ENCODE assay signal across 8 mouse cellular contexts in the genomic region with DNA sequence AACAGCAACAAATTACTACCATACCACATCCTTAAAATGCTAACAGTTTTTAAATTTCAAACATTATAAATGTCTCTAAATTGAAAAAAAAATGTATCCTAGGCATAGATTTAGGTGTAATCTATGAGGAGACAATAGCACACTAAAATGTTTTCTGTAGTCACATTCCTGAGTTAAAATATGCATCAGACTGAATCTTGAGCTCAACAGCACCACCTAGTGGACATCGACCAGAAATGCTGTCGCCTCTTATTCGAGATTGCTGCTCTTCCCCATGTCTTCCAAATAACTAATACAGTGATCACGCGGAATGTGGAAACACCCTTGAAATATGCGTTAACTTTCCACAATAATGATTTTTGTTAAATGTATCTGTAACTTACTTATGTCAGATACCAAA. TPM values are rescaled to one million over a fixed set of nuclear protein-coding genes. Genes with fewer than 3 reads are reported as not detected.
DNase-seq lines count a peak whose midpoint lies in the region; ATAC-seq and TF ChIP-seq lines count a peak whose summit lies in the region.

No protein-coding gene starts in this region.

- TF ChIP-seq CTCF in heart, adult 2 months (IDR thresholded peaks at IDR 0.05), result peak; percentile 99

- H3K9ac ChIP-seq in heart, adult 2 months (ENCODE audit: low read depth, low read length), result no peak overlapping the region
- no peak overlapping the region for H3K9ac ChIP-seq in heart, embryonic 12.5 days
- no peak overlapping the region for H3K9ac ChIP-seq in limb, embryonic 14.5 days (ENCODE audit: low read depth, low read length, severe bottlenecking)

- no peak for TF ChIP-seq EP300 in heart, adult 2 months (IDR thresholded peaks at IDR 0.05; ENCODE audit: insufficient read depth, low read depth, low read length)

- H3K27ac ChIP-seq in heart, adult 2 months, result no peak overlapping the region
- no peak overlapping the region for H3K27ac ChIP-seq in heart, embryonic 12.5 days (ENCODE audit: poor library complexity, severe bottlenecking)
- no peak overlapping the region for H3K27ac ChIP-seq in limb, embryonic 14.5 days (replicated peaks; ENCODE audit: low read depth, low read length)

- WGBS in heart, adult 2 months, result 10% methylated on average over 6 of the region's 6 CpGs
- 13% methylated on average over 6 of the region's 6 CpGs for WGBS in heart, embryonic 12.5 days
- 8% methylated on average over 6 of the region's 6 CpGs for WGBS in limb, embryonic 14.5 days

- no peak for TF ChIP-seq POLR2A in heart, adult 2 months (IDR thresholded peaks at IDR 0.05; ENCODE audit: insufficient read depth, low read depth, low read length)
- TF ChIP-seq POLR2A in limb, embryonic 14.5 days (IDR thresholded peaks at IDR 0.05; ENCODE audit: borderline replicate concordance, extremely low read depth, insufficient read depth, insufficient read length), result no peak

- no peak for ATAC-seq in heart, embryonic 12.5 days (ENCODE audit: insufficient number of reproducible peaks, low FRiP score)
- peak; percentile 80 for ATAC-seq in common myeloid progenitor, adult 5-6 weeks (replicated peaks; ENCODE audit: low read depth, poor library complexity, severe bottlenecking)
- ATAC-seq in limb, embryonic 14.5 days (ENCODE audit: low FRiP score, low read depth), result peak; percentile 24; the same call in 1 of the 2 replicates

- no peak overlapping the region for H3K4me2 ChIP-seq in heart, embryonic 12.5 days
- H3K4me2 ChIP-seq in limb, embryonic 14.5 days (replicated peaks; ENCODE audit: low read depth, low read length, severe bottlenecking), result no peak overlapping the region

- H3K27me3 ChIP-seq in heart, adult 2 months (ENCODE audit: control insufficient read depth, insufficient read depth, low read length), result no peaks in the 10 kb centered on the region
- H3K27me3 ChIP-seq in heart, embryonic 12.5 days (replicated peaks), result no peaks in the 10 kb centered on the region
- peaks cover 4% of the 10 kb centered on the region for H3K27me3 ChIP-seq in limb, embryonic 14.5 days (ENCODE audit: control insufficient read depth, insufficient read depth, low read length)

- DNase-seq in heart, adult 2 months, result peak; percentile 21 to 31
- DNase-seq in urinary bladder, postnatal 36 days (ENCODE audit: low spot score in 2 of 2), result peak; percentile 13
- no peak for DNase-seq in urinary bladder, postnatal 4 days (ENCODE audit: low spot score in 2 of 2)
- peak; percentile 46 to 49 for DNase-seq in heart, postnatal 36 days
- DNase-seq in limb, embryonic 14.5 days (ENCODE audit: low spot score), result peak; percentile 79
- DNase-seq in retina, postnatal 7 days (ENCODE audit: low read depth, low spot score), result peak; percentile 59

- H3K79me2 ChIP-seq in heart, adult 2 months (replicated peaks; ENCODE audit: control insufficient read depth, insufficient read depth, low read length), result no peaks in the 10 kb centered on the region

- H3K9me3 ChIP-seq in heart, embryonic 12.5 days (replicated peaks), result no peaks in the 10 kb centered on the region
- H3K9me3 ChIP-seq in limb, embryonic 14.5 days (ENCODE audit: control insufficient read depth, low read length), result no peaks in the 10 kb centered on the region

- intact Hi-C loops in heart, adult 2 months (cut with DNase I), result loop anchor here (5.0 to 10.0 kb wide), 2 partner anchors 338 to 886 kb away; no protein-coding TSS in a partner anchor
- intact Hi-C loops in heart, postnatal 36 days (cut with DNase I), result loop anchor here (5.0 kb wide), 2 partner anchors 341 to 886 kb away; no protein-coding TSS in a partner anchor

- H3K4me1 ChIP-seq in heart, adult 2 months (ENCODE audit: control insufficient read depth, insufficient read depth, low read length), result no peaks in the 10 kb centered on the region
- 0 out of 2 replicates have a peak, but pooled peaks cover 3% of the 10 kb centered on the region for H3K4me1 ChIP-seq in heart, embryonic 12.5 days (replicated peaks)
- H3K4me1 ChIP-seq in limb, embryonic 14.5 days (ENCODE audit: control insufficient read depth, insufficient read depth, low read length), result no peaks in the 10 kb centered on the region

- no peaks in the 10 kb centered on the region for H3K36me3 ChIP-seq in heart, adult 2 months (ENCODE audit: control insufficient read depth, insufficient read depth, low read length)
- H3K36me3 ChIP-seq in heart, embryonic 12.5 days, result no peaks in the 10 kb centered on the region
- no peaks in the 10 kb centered on the region for H3K36me3 ChIP-seq in limb, embryonic 14.5 days (ENCODE audit: control insufficient read depth, insufficient read depth, low read length)

- no peak overlapping the region for H3K4me3 ChIP-seq in heart, adult 2 months
- H3K4me3 ChIP-seq in heart, embryonic 12.5 days, result no peak overlapping the region
- no peak overlapping the region for H3K4me3 ChIP-seq in limb, embryonic 14.5 days (replicated peaks; ENCODE audit: low read length)

RNA-seq across cellular contexts. Expression of a gene that starts 36.3 kb away (rescaled TPM):
- 10 to 100 TPM; 18.6 to 22.6 TPM for total RNA-seq in heart, adult 2 months (2021)
- polyA plus RNA-seq in heart, adult 2 months (2012; rRNA removed), result 25.4 and 54.8 TPM in 2 replicates
- 4.3 TPM in 2 replicates for polyA plus RNA-seq in heart, embryonic 12.5 days (2016; fragmentation: Nextera tagmentation; extraction: Ambion mirVana)
- total RNA-seq in common myeloid progenitor, adult 5-6 weeks (2017), result not detected in 2 replicates
- 10 to 100 TPM; 21.6 to 23.5 TPM for total RNA-seq in heart, postnatal 36 days (2021)
- polyA plus RNA-seq in limb, embryonic 14.5 days (2012; rRNA removed), result 1.2 and 1.3 TPM in 2 replicates
- 6.4 and 7.0 TPM in 2 replicates for polyA plus RNA-seq in limb, embryonic 14.5 days (2014; fragmentation: Nextera tagmentation; extraction: Ambion mirVana)

RNA-seq across cellular contexts. Expression of a gene that starts 36.7 kb away (rescaled TPM):
- total RNA-seq in heart, adult 2 months (2021), result 10 to 100 TPM; 44.8 to 56.8 TPM
- polyA plus RNA-seq in heart, adult 2 months (2012; rRNA removed), result 11.2 and 26.9 TPM in 2 replicates
- polyA plus RNA-seq in heart, embryonic 12.5 days (2016; fragmentation: Nextera tagmentation; extraction: Ambion mirVana), result 84.1 and 89.5 TPM in 2 replicates
- 123 and 128 TPM in 2 replicates for total RNA-seq in common myeloid progenitor, adult 5-6 weeks (2017)
- total RNA-seq in heart, postnatal 36 days (2021), result 10 to 100 TPM; 43.2 to 47.0 TPM
- polyA plus RNA-seq in limb, embryonic 14.5 days (2012; rRNA removed), result 35.0 and 39.7 TPM in 2 replicates
- polyA plus RNA-seq in limb, embryonic 14.5 days (2014; fragmentation: Nextera tagmentation; extraction: Ambion mirVana), result 85.1 and 86.5 TPM in 2 replicates

Comparison
In these comparisons a context has a peak if more than half of its experiments do, and no peak if none do; other contexts are left out.
1. DNase-seq: peak in heart, adult 2 months (2 of 2), urinary bladder, postnatal 36 days (2 of 2), heart, postnatal 36 days (2 of 2), limb, embryonic 14.5 days (single experiment) and retina, postnatal 7 days (single experiment); none in urinary bladder, postnatal 4 days (0 of 2).
2. RNA of a gene that starts 36.3 kb away (total RNA-seq): 21.6 to 23.5 TPM in heart, postnatal 36 days and 18.6 to 22.6 TPM in heart, adult 2 months; not detected in common myeloid progenitor, adult 5-6 weeks; every median in the first group is over 10 times any median in the second.